Mouse (Mus musculus): ENCODE data around the gene Zdhhc12. TPM values are rescaled to one million over a fixed set of nuclear protein-coding genes. Genes with fewer than 3 reads are reported as not detected.
"Not testable (repeated sequence)": the region's sequence is repeated elsewhere in the genome, so short reads cannot be mapped to it uniquely, and the experiment has no call there.

The Zdhhc12 gene
- 59.8 and 70.4 TPM in 2 replicates for polyA plus RNA-seq (2015; fragmentation: Nextera tagmentation; extraction: Ambion mirVana)

DNA sequence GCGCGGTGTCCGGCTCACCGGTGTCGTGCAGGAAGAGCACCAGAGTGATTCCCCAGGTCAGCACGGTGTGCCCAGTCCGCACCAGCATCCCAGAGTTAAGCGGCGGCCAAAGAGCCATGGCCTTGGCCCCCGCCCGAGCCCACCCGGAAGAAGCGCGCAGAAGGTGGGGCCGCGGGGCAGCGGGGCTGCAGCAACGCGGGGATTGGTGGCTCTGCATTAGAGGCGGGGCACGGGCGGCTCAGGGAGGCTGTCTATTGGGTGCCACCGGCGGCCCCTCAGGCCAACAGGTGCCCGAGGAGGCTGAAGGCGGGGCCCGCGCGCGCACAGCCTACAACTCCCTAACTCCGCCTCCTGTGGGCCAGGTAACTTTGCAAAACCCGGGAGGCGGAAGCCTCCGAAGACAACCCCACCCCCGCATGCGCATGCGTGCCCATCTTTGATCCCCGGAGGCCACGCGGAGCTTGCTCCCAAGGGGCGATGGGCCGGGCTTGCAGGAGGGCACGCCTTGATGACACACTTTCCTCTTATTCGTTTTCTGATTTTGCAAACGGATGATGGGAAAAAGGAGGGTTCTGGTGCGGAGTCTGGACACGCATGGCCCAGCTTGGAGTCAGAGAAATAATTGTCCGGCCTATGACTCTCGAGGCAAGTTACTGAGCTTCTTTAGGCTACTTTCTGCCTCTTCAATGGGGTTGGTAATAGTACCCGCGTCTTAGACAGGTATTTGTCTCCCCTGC lies at the start of gene Zdhhc12:
Zdhhc12 (minus strand) TSS at position 178 of the 737 bp plus-strand sequence.
- WGBS = under 1% methylated on average over 51 of the region's 51 CpGs
- no peaks in the 10 kb centered on the region for H3K27me3 ChIP-seq (replicated peaks)
- H3K4me3 ChIP-seq (replicated peaks) = peak within 1 kb of the TSS; percentile 71

GRCm38 (mm10) chr2:30140021-30140420 lies 46.6 kb upstream of the Zdhhc12 start:
- H3K4me2 ChIP-seq (replicated peaks); H3K9ac ChIP-seq; ATAC-seq; H3K9me3 ChIP-seq; H3K27me3 ChIP-seq (replicated peaks); H3K27ac ChIP-seq; H3K4me3 ChIP-seq (replicated peaks): not testable (repeated sequence)
- 85% methylated on average over 4 of the region's 4 CpGs for WGBS
- Histone ChIP-seq H3K4me1 (replicated peaks) (peaks cover 11% of the 10 kb centered on the region), H3K36me3 (peaks cover 37% of the 10 kb centered on the region)

More for the DNA sequence above, at the start of gene Zdhhc12:
- peak; percentile 98 for ATAC-seq
- Histone ChIP-seq H3K27ac (peak within 1 kb of the TSS; percentile 83), H3K9me3 (no peaks in the 10 kb centered on the region), H3K4me1 (replicated peaks) (peaks cover 9% of the 10 kb centered on the region; the same call in 1 of the 2 replicates), H3K9ac (peak within 1 kb of the TSS; percentile 70), H3K36me3 (0 out of 2 replicates have a peak, but pooled peaks cover 9% of the 10 kb centered on the region), H3K4me2 (replicated peaks) (peak within 1 kb of the TSS; percentile 83)

DNA sequence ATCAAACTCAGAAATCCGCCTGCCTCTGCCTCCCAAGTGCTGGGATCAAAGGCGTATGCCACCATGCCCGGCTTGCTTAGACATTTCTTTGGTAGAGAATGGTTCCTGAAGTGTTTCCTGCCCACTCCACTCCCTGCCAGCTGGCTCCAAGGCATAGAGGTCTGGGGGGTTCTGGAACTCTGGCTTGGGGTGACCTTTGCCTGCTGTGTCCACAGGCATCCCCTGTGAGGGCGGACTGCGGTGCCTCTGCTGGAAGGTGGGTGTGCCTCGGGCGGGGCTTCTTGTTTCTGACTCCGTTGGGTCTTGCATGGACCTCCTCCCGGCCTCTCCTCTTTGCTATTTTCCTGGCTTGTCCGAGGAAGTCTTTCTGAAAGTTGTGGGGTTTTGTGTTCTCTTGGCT lies 43.0 kb upstream of the Zdhhc12 start:
- H3K27ac ChIP-seq = no peak overlapping the region
- no peak for ATAC-seq
- no peak overlapping the region for H3K4me3 ChIP-seq (replicated peaks)
- H3K27me3 ChIP-seq (replicated peaks) = no peaks in the 10 kb centered on the region
- peaks cover 25% of the 10 kb centered on the region for H3K4me1 ChIP-seq (replicated peaks)
- no peak overlapping the region for H3K9ac ChIP-seq
- H3K9me3 ChIP-seq = no peaks in the 10 kb centered on the region
- peaks cover 23% of the 10 kb centered on the region for H3K36me3 ChIP-seq
- 0 out of 2 replicates have a peak overlapping the region, but pooled peaks have one; percentile 11 for H3K4me2 ChIP-seq (replicated peaks)
- 76% methylated on average over 10 of the region's 10 CpGs for WGBS

DNA sequence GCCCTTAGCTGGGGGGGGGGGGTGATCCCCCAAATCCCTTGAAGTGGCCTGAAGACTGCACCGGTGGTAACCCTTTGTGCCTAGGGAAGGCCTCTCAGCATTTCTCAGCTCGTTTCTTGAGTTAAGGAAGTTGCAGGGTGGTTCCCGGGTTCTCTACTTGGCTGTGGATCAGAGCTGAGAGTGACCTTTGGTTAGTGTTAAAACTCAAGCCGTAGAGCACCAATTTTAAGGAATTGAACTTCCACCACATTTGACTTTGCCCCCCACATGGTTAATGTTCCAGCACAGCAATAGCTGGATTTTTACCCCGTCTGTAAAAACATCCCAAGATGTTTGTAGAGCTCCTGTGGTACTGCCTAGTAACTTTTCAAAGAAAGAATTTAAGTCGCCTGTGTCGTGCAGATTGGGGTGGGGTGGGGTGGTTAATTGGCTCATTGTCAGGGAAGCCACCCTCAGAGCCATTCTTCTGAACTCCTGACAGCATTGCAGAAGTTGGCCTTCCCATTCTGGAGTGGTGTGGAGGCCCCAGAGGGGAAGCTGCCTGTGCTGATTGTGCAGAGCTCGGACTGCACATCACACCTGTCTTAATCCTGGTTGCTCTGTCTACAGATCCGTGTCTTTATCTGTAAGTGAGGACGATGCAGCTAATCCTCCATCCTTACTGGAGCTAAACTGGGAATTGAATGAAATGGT lies 41.6 kb upstream of the Zdhhc12 start:
- H3K9me3 ChIP-seq = no peaks in the 10 kb centered on the region
- peaks cover 12% of the 10 kb centered on the region for H3K36me3 ChIP-seq
- 52% methylated on average over 10 of the region's 10 CpGs for WGBS
- H3K4me2 ChIP-seq (replicated peaks) = peak overlapping the region; percentile 80
- H3K27me3 ChIP-seq (replicated peaks) = no peaks in the 10 kb centered on the region
- H3K27ac ChIP-seq = peak overlapping the region; percentile 85
- H3K9ac ChIP-seq = peak overlapping the region; percentile 84; the same call in 1 of the 2 replicates
- peaks cover 25% of the 10 kb centered on the region for H3K4me1 ChIP-seq (replicated peaks)
- no peak for ATAC-seq
- H3K4me3 ChIP-seq (replicated peaks) = peak overlapping the region; percentile 84

- no peaks in the 10 kb centered on the region for H3K27me3 ChIP-seq (replicated peaks)
- H3K4me2 ChIP-seq (replicated peaks) = peak overlapping the region; percentile 80
- no peaks in the 10 kb centered on the region for H3K9me3 ChIP-seq
- peaks cover 25% of the 10 kb centered on the region for H3K4me1 ChIP-seq (replicated peaks)
- peak overlapping the region; percentile 85 for H3K27ac ChIP-seq
- H3K9ac ChIP-seq = peak overlapping the region; percentile 84
- H3K36me3 ChIP-seq = peaks cover 12% of the 10 kb centered on the region
- 17% methylated on average over 6 of the region's 6 CpGs for WGBS
- peak; percentile 1; the same call in 1 of the 2 replicates for ATAC-seq
- H3K4me3 ChIP-seq (replicated peaks) = peak overlapping the region; percentile 84
Observed at GRCm38 (mm10) chr2:30134378-30134711, 40.9 kb upstream of the Zdhhc12 start.

- no peaks in the 10 kb centered on the region for H3K27me3 ChIP-seq (replicated peaks)
- H3K4me1 ChIP-seq (replicated peaks) = peaks cover 25% of the 10 kb centered on the region
- peak within 1 kb of the TSS; percentile 84 for H3K9ac ChIP-seq
- H3K27ac ChIP-seq = peak within 1 kb of the TSS; percentile 85
- H3K4me3 ChIP-seq (replicated peaks) = peak within 1 kb of the TSS; percentile 84
- no peaks in the 10 kb centered on the region for H3K9me3 ChIP-seq
- H3K4me2 ChIP-seq (replicated peaks) = peak within 1 kb of the TSS; percentile 80
- peak; percentile 95 for ATAC-seq
- H3K36me3 ChIP-seq = peaks cover 12% of the 10 kb centered on the region
- WGBS = under 1% methylated on average over 46 of the region's 46 CpGs
Observed at GRCm38 (mm10) chr2:30133613-30134377, 40.3 kb upstream of the Zdhhc12 start, which contains the start of gene Tbc1d13. Gene Tbc1d13 (plus strand): TSS chr2:30133746.

GRCm38 (mm10) chr2:30132801-30133612 lies 39.6 kb upstream of the Zdhhc12 start:
- H3K4me3 ChIP-seq (replicated peaks) = peak overlapping the region; percentile 84
- WGBS = 11% methylated on average over 16 of the region's 16 CpGs
- H3K27ac ChIP-seq = peak overlapping the region; percentile 85
- H3K4me2 ChIP-seq (replicated peaks) = peak overlapping the region; percentile 80
- H3K9ac ChIP-seq = peak overlapping the region; percentile 84
- no peaks in the 10 kb centered on the region for H3K27me3 ChIP-seq (replicated peaks)
- no peaks in the 10 kb centered on the region for H3K9me3 ChIP-seq
- peaks cover 25% of the 10 kb centered on the region for H3K4me1 ChIP-seq (replicated peaks)
- peaks cover 9% of the 10 kb centered on the region for H3K36me3 ChIP-seq
- peak; percentile 72 for ATAC-seq

- H3K9ac ChIP-seq; H3K4me2 ChIP-seq (replicated peaks); H3K36me3 ChIP-seq; ATAC-seq; H3K9me3 ChIP-seq; H3K27me3 ChIP-seq (replicated peaks); H3K4me3 ChIP-seq (replicated peaks); H3K27ac ChIP-seq: not testable (repeated sequence)
- WGBS = 69% methylated on average over 5 of the region's 5 CpGs
- H3K4me1 ChIP-seq (replicated peaks) = peaks cover 25% of the 10 kb centered on the region
Observed at GRCm38 (mm10) chr2:30131240-30131639, 37.8 kb upstream of the Zdhhc12 start.

GRCm38 (mm10) chr2:30130156-30130555 lies 36.7 kb upstream of the Zdhhc12 start:
- WGBS = 79% methylated on average over 4 of the region's 4 CpGs
- ATAC-seq = no peak
- no peaks in the 10 kb centered on the region for H3K27me3 ChIP-seq (replicated peaks)
- no peak overlapping the region for H3K27ac ChIP-seq
- H3K36me3 ChIP-seq = no peaks in the 10 kb centered on the region
- no peak overlapping the region for H3K4me3 ChIP-seq (replicated peaks)
- peaks cover 16% of the 10 kb centered on the region for H3K4me1 ChIP-seq (replicated peaks)
- no peak overlapping the region for H3K4me2 ChIP-seq (replicated peaks)
- no peaks in the 10 kb centered on the region for H3K9me3 ChIP-seq
- H3K9ac ChIP-seq = no peak overlapping the region

GRCm38 (mm10) chr2:30128789-30129188 lies 35.3 kb upstream of the Zdhhc12 start:
- Histone ChIP-seq H3K4me3 (replicated peaks) (no peak overlapping the region), H3K27me3 (replicated peaks) (no peaks in the 10 kb centered on the region), H3K4me1 (replicated peaks) (peaks cover 12% of the 10 kb centered on the region), H3K36me3 (no peaks in the 10 kb centered on the region), H3K9me3 (no peaks in the 10 kb centered on the region), H3K9ac (no peak overlapping the region), H3K27ac (no peak overlapping the region), H3K4me2 (replicated peaks) (no peak overlapping the region)
- ATAC-seq = no peak
- 29% methylated on average over 2 of the region's 2 CpGs for WGBS

- Histone ChIP-seq H3K27ac (peak within 1 kb of the TSS; percentile 88), H3K4me3 (replicated peaks) (peak within 1 kb of the TSS; percentile 81), H3K9ac (peak within 1 kb of the TSS; percentile 89), H3K36me3 (no peaks in the 10 kb centered on the region), H3K4me1 (replicated peaks) (peaks cover 13% of the 10 kb centered on the region), H3K4me2 (replicated peaks) (peak within 1 kb of the TSS; percentile 90), H3K9me3 (no peaks in the 10 kb centered on the region), H3K27me3 (replicated peaks) (no peaks in the 10 kb centered on the region)
- 10% methylated on average over 31 of the region's 31 CpGs for WGBS
- ATAC-seq = peak; percentile 99
Observed at GRCm38 (mm10) chr2:30124472-30125274, 31.2 kb upstream of the Zdhhc12 start, which contains the start of gene Zer1. Gene Zer1 (minus strand): TSS chr2:30124585.
